Mouse (Mus musculus) adrenal gland, postnatal 14 days (tissue): ENCODE results near the gene Depdc5. TPM values are rescaled to one million over a fixed set of nuclear protein-coding genes. Genes with fewer than 3 reads are reported as not detected.
"Not testable (repeated sequence)": the region's sequence is repeated elsewhere in the genome, so short reads cannot be mapped to it uniquely, and the experiment has no call there.

Experiments used
- DNase-seq: peaks from one replicate; pipeline ENCODE4 v3.0.0; 2021; ENCODE audit warnings: mixed read lengths
- total RNA-seq: library from RNA; stranded (reverse); gene quantifications from 2 replicates; pipeline ENCODE4 v1.2.3, GENCODE M21; 2021

The Depdc5 gene
- total RNA-seq, 1 experiment from 2014 or later: 34.4 TPM

- DNase-seq: no peak
Observed at GRCm38 (mm10) chr5:32907496-32907895, 44.0 kb downstream of the Depdc5 start.

- DNase-seq: no peak
Observed at GRCm38 (mm10) chr5:32914071-32914470, 50.6 kb downstream of the Depdc5 start.

- not testable (repeated sequence) for DNase-seq
Observed at GRCm38 (mm10) chr5:32919281-32919680, 55.8 kb downstream of the Depdc5 start.

GRCm38 (mm10) chr5:32922906-32923305 lies 59.4 kb downstream of the Depdc5 start:
- DNase-seq: no peak

- peak; percentile 51 for DNase-seq
Observed at GRCm38 (mm10) chr5:32930761-32931160, 67.3 kb downstream of the Depdc5 start.

GRCm38 (mm10) chr5:32934654-32935053 lies 71.2 kb downstream of the Depdc5 start:
- peak; percentile 12 for DNase-seq

GRCm38 (mm10) chr5:32940586-32940985 lies 77.1 kb downstream of the Depdc5 start:
- no peak for DNase-seq

GRCm38 (mm10) chr5:32941209-32941924 lies 77.9 kb downstream of the Depdc5 start:
- DNase-seq: no peak

- DNase-seq: no peak
Observed at GRCm38 (mm10) chr5:32950077-32950476, 86.6 kb downstream of the Depdc5 start.

GRCm38 (mm10) chr5:32950702-32951274 lies 87.3 kb downstream of the Depdc5 start:
- DNase-seq: no peak

- DNase-seq: no peak
Observed at GRCm38 (mm10) chr5:32955716-32956115, 92.2 kb downstream of the Depdc5 start.

GRCm38 (mm10) chr5:32961616-32962015 lies 98.1 kb downstream of the Depdc5 start:
- DNase-seq: no peak

- no peak for DNase-seq
Observed at GRCm38 (mm10) chr5:32962581-32962980, 99.1 kb downstream of the Depdc5 start.

- no peak for DNase-seq
Observed at GRCm38 (mm10) chr5:32976541-32976940, 113.0 kb downstream of the Depdc5 start.

GRCm38 (mm10) chr5:32977179-32977578 lies 113.7 kb downstream of the Depdc5 start:
- no peak for DNase-seq

- no peak for DNase-seq
Observed at GRCm38 (mm10) chr5:32985379-32985778, 121.9 kb downstream of the Depdc5 start.

GRCm38 (mm10) chr5:32987873-32988272 lies 124.4 kb downstream of the Depdc5 start:
- no peak for DNase-seq

GRCm38 (mm10) chr5:32989959-32990640 lies 126.6 kb downstream of the Depdc5 start:
- no peak for DNase-seq

- peak; percentile 53 for DNase-seq
Observed at GRCm38 (mm10) chr5:32991152-32991551, 127.7 kb downstream of the Depdc5 start.

GRCm38 (mm10) chr5:32994471-32994870 lies 131.0 kb downstream of the Depdc5 start:
- no peak for DNase-seq

GRCm38 (mm10) chr5:32995756-32996155 lies 132.3 kb downstream of the Depdc5 start:
- no peak for DNase-seq

GRCm38 (mm10) chr5:32996560-32996959 lies 133.1 kb downstream of the Depdc5 start:
- DNase-seq: no peak

- no peak for DNase-seq
Observed at GRCm38 (mm10) chr5:32997686-32998085, 134.2 kb downstream of the Depdc5 start.
